Mouse (Mus musculus): Measurements from ENCODE around the gene Nkx6-2. TPM values are rescaled to one million over a fixed set of nuclear protein-coding genes. Genes with fewer than 3 reads are reported as not detected.

Nkx6-2 gene
- polyA plus RNA-seq, 1 experiment from 2014 or later = 35.8 TPM

DNA sequence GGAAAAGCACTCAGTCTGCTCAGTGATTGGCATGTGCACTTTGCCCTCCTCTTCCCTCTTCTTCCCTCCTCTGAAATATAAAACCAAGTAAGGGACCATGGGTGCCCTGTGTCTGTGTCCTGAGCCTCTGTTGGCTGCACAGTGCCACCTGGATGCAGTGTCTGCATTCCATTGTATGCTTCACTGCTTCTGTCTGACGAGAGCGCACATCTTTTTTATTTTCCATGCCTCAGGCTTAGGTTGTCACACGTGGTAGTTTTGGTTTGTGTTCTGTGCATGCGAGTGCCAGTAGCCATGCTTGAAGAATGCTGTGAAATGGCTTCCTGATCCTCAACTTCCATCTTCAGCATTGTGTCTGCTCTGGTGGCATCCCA, 51.2 kb downstream of the Nkx6-2 start:
- peak overlapping the region; percentile 71; the same call in 1 of the 2 replicates for H3K27ac ChIP-seq
- H3K36me3 ChIP-seq = peaks cover 11% of the 10 kb centered on the region
- no peak overlapping the region for H3K4me3 ChIP-seq
- no peaks in the 10 kb centered on the region for H3K9me3 ChIP-seq
- H3K27me3 ChIP-seq (ENCODE audit: insufficient read depth, poor library complexity, severe bottlenecking) = peaks cover 99% of the 10 kb centered on the region
- 66% methylated on average over 4 of the region's 4 CpGs for WGBS
- peaks cover 51% of the 10 kb centered on the region for H3K4me1 ChIP-seq (replicated peaks)
- DNase-seq (ENCODE audit: low spot score) = no peak

DNA sequence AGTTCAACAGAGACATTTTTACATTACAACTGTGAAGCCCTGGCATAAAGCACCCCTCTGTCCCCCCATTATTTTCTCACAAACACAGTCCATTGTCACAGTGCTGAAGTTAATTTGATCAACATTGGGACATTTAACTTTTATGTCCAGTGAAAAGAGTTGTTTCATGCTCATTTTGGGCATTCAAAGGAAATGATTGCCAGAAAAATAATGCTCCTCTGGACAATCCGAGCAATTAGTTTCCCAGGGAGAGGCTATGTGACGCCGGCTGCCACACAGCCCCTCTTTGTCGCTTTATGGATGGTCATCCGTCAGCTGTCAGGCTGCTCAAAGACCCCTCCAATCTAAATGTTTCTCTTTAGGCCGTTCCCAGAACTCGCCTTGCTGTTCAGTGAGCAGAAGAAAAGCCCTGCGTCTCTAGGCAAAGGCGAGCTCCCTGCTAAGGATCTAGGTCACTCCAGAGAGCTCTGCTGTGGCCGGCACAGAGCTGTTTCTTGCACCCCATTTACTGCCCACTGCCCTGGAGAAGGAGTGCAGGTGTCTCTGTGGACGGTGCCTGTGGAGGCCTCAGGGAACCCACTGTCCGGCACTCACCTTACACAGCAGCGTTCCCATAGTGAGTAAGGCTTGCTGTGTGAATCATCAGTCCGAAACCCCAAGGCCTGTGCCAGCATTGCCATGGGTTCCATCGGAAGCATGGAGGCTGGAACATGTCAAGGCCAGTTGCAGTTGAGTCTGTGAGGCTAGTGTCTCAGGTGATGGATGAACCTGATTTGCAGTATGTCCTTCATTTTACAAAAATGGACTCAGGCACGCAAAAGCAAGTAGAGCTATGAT, 51.8 kb downstream of the Nkx6-2 start:
- peaks cover 51% of the 10 kb centered on the region for H3K4me1 ChIP-seq (replicated peaks)
- H3K27ac ChIP-seq = peak overlapping the region; percentile 71
- DNase-seq (ENCODE audit: low spot score) = peak; percentile 66
- WGBS = 38% methylated on average over 16 of the region's 16 CpGs
- H3K9me3 ChIP-seq = no peaks in the 10 kb centered on the region
- H3K36me3 ChIP-seq = peaks cover 17% of the 10 kb centered on the region
- H3K4me3 ChIP-seq = no peak overlapping the region
- peaks cover 99% of the 10 kb centered on the region for H3K27me3 ChIP-seq (ENCODE audit: insufficient read depth, poor library complexity, severe bottlenecking)

Other genes starting within 250 kb of the Nkx6-2 start
- 17.9 and 19.0 TPM in 2 replicates for gene Inpp5a, start 193.7 kb downstream of the Nkx6-2 start, polyA plus RNA-seq (2016; fragmentation: Nextera tagmentation; extraction: Ambion mirVana)
- 0.62 and 1.5 TPM in 2 replicates for gene Cfap46, start 101.0 kb upstream of the Nkx6-2 start, polyA plus RNA-seq (2016; fragmentation: Nextera tagmentation; extraction: Ambion mirVana)